ENCODE assay signal across 8 mouse cellular contexts in genomic region chr12:85541153-85541552, GRCm38 (mm10). TPM values are rescaled to one million over a fixed set of nuclear protein-coding genes. Genes with fewer than 3 reads are reported as not detected.
DNase-seq lines count a peak whose midpoint lies in the region; ATAC-seq lines count a peak whose summit lies in the region.

No protein-coding gene starts in this region.

- DNase-seq in forebrain, embryonic 14.5 days (ENCODE audit: low spot score): peak; percentile 75
- peak; percentile 70 for DNase-seq in 3134 (ENCODE audit: extremely low read depth, insufficient read length, low spot score)
- DNase-seq in fibroblast of lung, adult 2 months (ENCODE audit: low read depth): peak; percentile 84
- DNase-seq in cerebellum, adult 11 months: no peak
- no peak for DNase-seq in cerebellum, adult 8-10 months

- no peak overlapping the region for H3K27ac ChIP-seq in forebrain, embryonic 14.5 days (ENCODE audit: low read depth, low read length)
- no peak overlapping the region for H3K27ac ChIP-seq in forebrain, embryonic 12.5 days
- no peak overlapping the region for H3K27ac ChIP-seq in kidney, embryonic 14.5 days (ENCODE audit: low read depth, low read length)

- no peak overlapping the region for H3K9ac ChIP-seq in forebrain, embryonic 14.5 days (ENCODE audit: low read length)
- no peak overlapping the region for H3K9ac ChIP-seq in forebrain, embryonic 12.5 days
- H3K9ac ChIP-seq in kidney, embryonic 14.5 days (ENCODE audit: low read depth, low read length): no peak overlapping the region

- H3K4me1 ChIP-seq in forebrain, embryonic 14.5 days (ENCODE audit: control insufficient read depth, insufficient read depth, low read length): no peaks in the 10 kb centered on the region
- peaks cover 7% of the 10 kb centered on the region for H3K4me1 ChIP-seq in forebrain, embryonic 12.5 days
- H3K4me1 ChIP-seq in kidney, embryonic 14.5 days (ENCODE audit: control insufficient read depth, insufficient read depth, low read length): no peaks in the 10 kb centered on the region

- no peaks in the 10 kb centered on the region for H3K9me3 ChIP-seq in forebrain, embryonic 14.5 days (replicated peaks; ENCODE audit: control insufficient read depth, low read length)
- H3K9me3 ChIP-seq in forebrain, embryonic 12.5 days: no peaks in the 10 kb centered on the region
- no peaks in the 10 kb centered on the region for H3K9me3 ChIP-seq in kidney, embryonic 14.5 days (ENCODE audit: control insufficient read depth, low read length)

- no peak overlapping the region for H3K4me3 ChIP-seq in forebrain, embryonic 14.5 days (ENCODE audit: low read depth, low read length)
- H3K4me3 ChIP-seq in forebrain, embryonic 12.5 days (replicated peaks): no peak overlapping the region
- H3K4me3 ChIP-seq in kidney, embryonic 14.5 days (ENCODE audit: low read length): no peak overlapping the region

- H3K4me2 ChIP-seq in forebrain, embryonic 14.5 days (ENCODE audit: low read length): no peak overlapping the region
- H3K4me2 ChIP-seq in forebrain, embryonic 12.5 days: no peak overlapping the region
- no peak overlapping the region for H3K4me2 ChIP-seq in kidney, embryonic 14.5 days (replicated peaks; ENCODE audit: low read depth, low read length)

- 41% methylated on average over 3 of the region's 3 CpGs for WGBS in forebrain, embryonic 14.5 days
- 80% methylated on average over 3 of the region's 3 CpGs for WGBS in forebrain, embryonic 12.5 days
- 81% methylated on average over 3 of the region's 3 CpGs for WGBS in kidney, embryonic 14.5 days

- H3K27me3 ChIP-seq in forebrain, embryonic 14.5 days (replicated peaks; ENCODE audit: control insufficient read depth, insufficient read depth, low read length): no peaks in the 10 kb centered on the region
- H3K27me3 ChIP-seq in forebrain, embryonic 12.5 days: no peaks in the 10 kb centered on the region
- no peaks in the 10 kb centered on the region for H3K27me3 ChIP-seq in kidney, embryonic 14.5 days (ENCODE audit: control insufficient read depth, insufficient read depth, low read length)

- peak; percentile 85 for ATAC-seq in forebrain, embryonic 14.5 days
- ATAC-seq in forebrain, embryonic 12.5 days (ENCODE audit: low FRiP score): no peak
- ATAC-seq in kidney, embryonic 14.5 days (ENCODE audit: low FRiP score, low TSS enrichment): peak; percentile 43; the same call in 1 of the 2 replicates
- peak; percentile 95 for ATAC-seq in megakaryocyte progenitor cell, adult 5-6 weeks (replicated peaks; ENCODE audit: poor library complexity)

- H3K36me3 ChIP-seq in forebrain, embryonic 14.5 days (ENCODE audit: control insufficient read depth, insufficient read depth, low read length): no peaks in the 10 kb centered on the region
- H3K36me3 ChIP-seq in forebrain, embryonic 12.5 days (replicated peaks): no peaks in the 10 kb centered on the region
- H3K36me3 ChIP-seq in kidney, embryonic 14.5 days (ENCODE audit: control insufficient read depth, insufficient read depth, low read length): no peaks in the 10 kb centered on the region

RNA-seq across cellular contexts. Expression of gene Jdp2, which starts 57.7 kb away (rescaled TPM):
- polyA plus RNA-seq in forebrain, embryonic 14.5 days (2014; fragmentation: Nextera tagmentation; extraction: Ambion mirVana): 0.24 TPM in 1 of 2 replicates, not detected in the other
- 0.47 and 0.56 TPM in 2 replicates for polyA plus RNA-seq in forebrain, embryonic 12.5 days (2016; fragmentation: Nextera tagmentation; extraction: Ambion mirVana)
- 0.49 and 0.66 TPM in 2 replicates for polyA plus RNA-seq in kidney, embryonic 14.5 days (2014; fragmentation: Nextera tagmentation; extraction: Ambion mirVana)
- total RNA-seq in megakaryocyte progenitor cell, adult 5-6 weeks (2015): 12.9 and 18.0 TPM in 2 replicates
- total RNA-seq in megakaryocyte progenitor cell, adult 5-6 weeks (2017): 38.1 and 46.1 TPM in 2 replicates

Comparison
In these comparisons a context has a peak if more than half of its experiments do, and no peak if none do; other contexts are left out.
1. DNase-seq: peak in forebrain, embryonic 14.5 days (single experiment), 3134 (single experiment) and fibroblast of lung, adult 2 months (single experiment); none in cerebellum, adult 11 months (single experiment) and cerebellum, adult 8-10 months (single experiment).